Mouse (Mus musculus) myocyte (in vitro differentiated cells): ENCODE results near the gene Tead2. TPM values are rescaled to one million over a fixed set of nuclear protein-coding genes. Genes with fewer than 3 reads are reported as not detected.
"Not testable (repeated sequence)": the region's sequence is repeated elsewhere in the genome, so short reads cannot be mapped to it uniquely, and the experiment has no call there.

Experiments used
- H3K27me3 ChIP-seq: one replicate; pipeline ENCODE4 v1.6.1; 2011; ENCODE audit not compliant: control insufficient read depth, insufficient read depth, insufficient read length
- H3K36me3 ChIP-seq: one replicate; pipeline ENCODE4 v1.6.1; 2011; ENCODE audit not compliant: control insufficient read depth, insufficient read depth
- H3K4me2 ChIP-seq: one replicate; pipeline ENCODE4 v1.6.1; 2011; ENCODE audit warnings: low read depth, control low read depth
- H3K4me3 ChIP-seq: one replicate; pipeline ENCODE4 v1.5.1; 2011; ENCODE audit warnings: mild to moderate bottlenecking, control low read depth, moderate library complexity
- H3K79me2 ChIP-seq: one replicate; pipeline ENCODE4 v1.6.1; 2011; ENCODE audit not compliant: control insufficient read depth, insufficient read depth
- H3ac ChIP-seq: one replicate; pipeline ENCODE4 v1.6.1; 2011; ENCODE audit not compliant: control insufficient read depth, insufficient read length
- CEBPB ChIP-seq: IDR thresholded peaks from 2 replicates; pipeline ENCODE4 v1.6.1; 2011; ENCODE audit warnings: mild to moderate bottlenecking, moderate library complexity; ENCODE audit not compliant: poor library complexity, insufficient read depth, severe bottlenecking
- E2F4 ChIP-seq: IDR thresholded peaks from one replicate; pipeline ENCODE4 v1.6.1; 2011; ENCODE audit warnings: mild to moderate bottlenecking, control low read depth, moderate library complexity; ENCODE audit not compliant: insufficient read depth
- MAX ChIP-seq: IDR thresholded peaks from one replicate; pipeline ENCODE4 v1.6.1; 2011; ENCODE audit warnings: low read depth, mild to moderate bottlenecking, control low read depth
- MYOD1 ChIP-seq, 3 experiments: IDR thresholded peaks; one replicate each; pipeline ENCODE4 v1.6.1; 2011; ENCODE audit warnings: control low read depth in 2 of 3, low read depth in 2 of 3, mild to moderate bottlenecking in 2 of 3, moderate library complexity in 1 of 3; ENCODE audit not compliant: insufficient read length in 2 of 3, control insufficient read depth in 1 of 3
- MYOG ChIP-seq, 3 experiments: IDR thresholded peaks; one replicate each; pipeline ENCODE4 v1.6.1; 2011; ENCODE audit warnings: control low read depth in 2 of 3, low read depth in 2 of 3, mild to moderate bottlenecking in 2 of 3; ENCODE audit not compliant: insufficient read length in 2 of 3, control insufficient read depth in 1 of 3, insufficient read depth in 1 of 3
- POLR2A ChIP-seq: IDR thresholded peaks from one replicate; pipeline ENCODE4 v1.6.1; 2011; ENCODE audit warnings: low read depth, mild to moderate bottlenecking, control low read depth, moderate library complexity; ENCODE audit not compliant: insufficient read length
- POLR2AphosphoS2 ChIP-seq: IDR thresholded peaks from one replicate; pipeline ENCODE4 v1.6.1; 2011; ENCODE audit warnings: low read depth, control low read depth; ENCODE audit not compliant: insufficient read length
- REST ChIP-seq: IDR thresholded peaks from one replicate; pipeline ENCODE4 v1.6.1; 2011; ENCODE audit warnings: mild to moderate bottlenecking, control low read depth, moderate library complexity; ENCODE audit not compliant: insufficient read depth, insufficient read length
- SRF ChIP-seq: IDR thresholded peaks from one replicate; pipeline ENCODE4 v1.6.1; 2011; ENCODE audit warnings: low read depth; ENCODE audit not compliant: control insufficient read depth, insufficient read length
- TCF12 ChIP-seq: IDR thresholded peaks from one replicate; pipeline ENCODE4 v1.6.1; 2011; ENCODE audit warnings: mild to moderate bottlenecking, control low read depth; ENCODE audit not compliant: poor library complexity, insufficient read depth, severe bottlenecking
- TCF3 ChIP-seq: IDR thresholded peaks from one replicate; pipeline ENCODE4 v1.6.1; 2011; ENCODE audit warnings: low read depth, control low read depth; ENCODE audit not compliant: insufficient read length
- USF1 ChIP-seq: IDR thresholded peaks from one replicate; pipeline ENCODE4 v1.6.1; 2011; ENCODE audit warnings: low read depth, mild to moderate bottlenecking, control low read depth, moderate library complexity
- polyA plus RNA-seq: library from polyadenylated mRNA; unstranded; fragments of >200 nt; fragmentation: generic; extraction: Trizol; gene quantifications from one replicate; pipeline ENCODE4 v1.2.1, GENCODE M21; 2012; ENCODE audit warnings: missing spikeins

The Tead2 gene
- polyA plus RNA-seq, 1 experiment = 93.3 TPM

DNA sequence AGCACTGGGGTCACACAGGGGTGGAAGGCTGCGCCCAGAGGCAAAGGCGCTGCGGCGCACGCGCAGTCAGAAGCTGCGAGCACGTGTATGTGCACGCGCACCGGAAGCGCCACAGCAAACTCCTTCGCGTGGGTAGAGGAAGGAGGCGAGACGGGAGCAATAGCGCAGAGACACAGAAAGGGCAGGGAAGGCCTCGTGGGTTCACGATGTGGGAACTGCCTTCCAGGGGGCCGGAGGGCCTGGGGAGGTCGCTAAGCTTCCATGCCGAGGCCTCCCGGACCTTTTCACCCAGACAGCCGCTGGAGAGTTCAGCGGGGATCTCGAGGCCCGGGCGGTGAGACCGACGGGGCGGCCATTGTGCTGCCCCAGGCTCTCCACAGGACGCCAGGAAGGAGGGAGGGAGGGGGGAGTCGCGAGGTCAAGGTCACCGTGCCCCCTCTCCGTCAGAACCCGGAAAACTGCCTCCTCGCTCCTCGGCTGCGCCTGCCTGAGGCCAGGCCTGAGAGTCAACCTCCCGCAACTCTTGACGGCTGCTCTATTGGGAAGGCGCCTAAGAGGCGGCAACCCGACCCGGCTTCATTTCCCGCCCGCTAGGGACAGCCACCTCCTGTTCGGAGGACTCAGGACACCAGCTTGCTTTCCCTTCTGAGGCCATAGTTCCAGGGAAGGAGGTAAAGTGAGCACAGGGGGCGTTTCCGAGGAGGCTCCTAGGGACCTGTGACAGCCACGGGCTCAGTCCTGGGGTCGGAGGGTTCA lies 25.3 kb downstream of the Tead2 start, which contains the start of gene Slc6a16:
Gene Slc6a16, plus strand, starts transcription at position 453 of the 756 bp plus-strand sequence.
- H3K4me3 ChIP-seq = no peak within 1 kb of the TSS
- no peaks in the 10 kb centered on the region for H3K79me2 ChIP-seq
- H3K36me3 ChIP-seq = no peaks in the 10 kb centered on the region
- H3K27me3 ChIP-seq = peaks cover 9% of the 10 kb centered on the region
- TF ChIP-seq E2F4 (no peak), POLR2A (no peak), POLR2AphosphoS2 (no peak), TCF12 (no peak), REST (no peak), USF1 (no peak), CEBPB (no peak), MYOG (IDR thresholded peaks at IDR 0.05; ENCODE audit: control insufficient read depth in 1 of 3, insufficient read depth in 1 of 3, insufficient read length in 2 of 3, low read depth in 2 of 3) (no peak), TCF3 (no peak), SRF (no peak), MYOD1 (IDR thresholded peaks at IDR 0.05; ENCODE audit: control insufficient read depth in 1 of 3, insufficient read length in 2 of 3, low read depth in 2 of 3) (no peak), MAX (no peak)
- no peak within 1 kb of the TSS for H3K4me2 ChIP-seq
- H3ac ChIP-seq = no peak within 1 kb of the TSS

DNA sequence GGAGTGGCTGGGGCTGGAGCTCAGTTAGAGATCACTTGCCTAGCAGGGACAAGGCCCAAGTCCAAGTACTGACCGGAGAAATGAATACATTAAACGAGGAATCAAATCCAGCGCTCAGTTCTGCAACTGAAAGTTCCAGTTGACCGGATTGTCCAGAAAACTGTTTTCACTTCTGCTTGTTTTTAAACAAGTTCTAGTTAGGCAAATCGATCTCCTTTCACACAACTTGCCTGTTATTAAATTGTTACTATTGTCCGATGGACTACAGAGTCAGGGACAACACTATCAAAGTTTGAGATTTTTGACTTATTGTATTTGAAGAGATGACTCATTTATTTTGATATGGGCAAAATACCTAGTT lies 25.8 kb downstream of the Tead2 start:
- Histone ChIP-seq H3K36me3 (no peaks in the 10 kb centered on the region), H3K79me2 (no peaks in the 10 kb centered on the region), H3K4me3 (no peak overlapping the region), H3ac (no peak overlapping the region), H3K4me2 (no peak overlapping the region), H3K27me3 (peaks cover 9% of the 10 kb centered on the region)
- no peak for TF ChIP-seq POLR2A
- no peak for TF ChIP-seq USF1
- no peak for TF ChIP-seq MYOG (IDR thresholded peaks at IDR 0.05; ENCODE audit: control insufficient read depth in 1 of 3, insufficient read depth in 1 of 3, insufficient read length in 2 of 3, low read depth in 2 of 3)
- TF ChIP-seq POLR2AphosphoS2 = no peak
- no peak for TF ChIP-seq MYOD1 (IDR thresholded peaks at IDR 0.05; ENCODE audit: control insufficient read depth in 1 of 3, insufficient read length in 2 of 3, low read depth in 2 of 3)
- no peak for TF ChIP-seq REST
- no peak for TF ChIP-seq TCF3
- TF ChIP-seq TCF12 = no peak
- no peak for TF ChIP-seq SRF
- no peak for TF ChIP-seq MAX
- TF ChIP-seq E2F4 = no peak
- TF ChIP-seq CEBPB = no peak

- H3K79me2 ChIP-seq = no peaks in the 10 kb centered on the region
- peaks cover 7% of the 10 kb centered on the region for H3K27me3 ChIP-seq
- H3ac ChIP-seq = no peak overlapping the region
- no peaks in the 10 kb centered on the region for H3K36me3 ChIP-seq
- no peak for TF ChIP-seq TCF12
- no peak for TF ChIP-seq POLR2A
- TF ChIP-seq MYOG (IDR thresholded peaks at IDR 0.05; ENCODE audit: control insufficient read depth in 1 of 3, insufficient read depth in 1 of 3, insufficient read length in 2 of 3, low read depth in 2 of 3) = no peak
- no peak for TF ChIP-seq USF1
- no peak for TF ChIP-seq E2F4
- H3K4me2 ChIP-seq = no peak overlapping the region
- H3K4me3 ChIP-seq = no peak overlapping the region
These were observed 32.1 kb downstream of the Tead2 start for GRCm38 (mm10) chr7:45247666-45248065.

DNA sequence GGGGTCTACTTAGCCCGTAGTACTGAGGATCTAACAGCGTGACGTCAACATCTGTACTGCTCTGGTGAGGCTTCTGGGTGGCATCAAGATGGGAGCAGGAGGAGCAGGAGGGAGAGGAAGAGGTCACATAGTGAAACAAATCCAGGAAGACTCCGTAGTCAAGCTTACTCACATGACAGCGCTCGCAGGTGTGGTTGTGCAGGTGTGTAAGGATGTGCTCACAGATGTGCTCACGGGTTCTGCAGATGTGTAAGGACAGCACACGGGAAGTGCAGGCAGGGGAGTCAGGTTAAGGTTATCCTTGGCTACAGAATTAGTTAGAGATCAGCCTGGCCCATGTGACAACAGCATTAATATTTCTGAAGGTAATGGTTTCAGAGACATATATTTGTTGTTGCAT lies 38.3 kb downstream of the Tead2 start:
- Histone ChIP-seq H3K4me3 (no peak overlapping the region), H3K79me2 (no peaks in the 10 kb centered on the region)
- TF ChIP-seq REST (no peak), E2F4 (no peak)

GRCm38 (mm10) chr7:45255822-45256221 lies 40.3 kb downstream of the Tead2 start:
- not testable (repeated sequence) for H3K36me3 ChIP-seq, H3K79me2 ChIP-seq, H3K4me2 ChIP-seq, H3ac ChIP-seq, H3K4me3 ChIP-seq
- H3K27me3 ChIP-seq = peaks cover 45% of the 10 kb centered on the region

More for the DNA sequence above, 38.3 kb downstream of the Tead2 start:
- Histone ChIP-seq H3ac (no peak overlapping the region), H3K4me2 (no peak overlapping the region), H3K36me3 (no peaks in the 10 kb centered on the region), H3K27me3 (peaks cover 29% of the 10 kb centered on the region)
